Mouse (Mus musculus) heart, adult 11 months (tissue): ENCODE data around the gene Hist1h2bh.
A peak's percentile ranks its signal among the peaks of the same experiment; 100 is the strongest.
"Not testable (repeated sequence)": the region's sequence is repeated elsewhere in the genome, so short reads cannot be mapped to it uniquely, and the experiment has no call there.

Experiments used
- DNase-seq: peaks from one replicate; pipeline ENCODE4 v3.0.0; 2022

Gene Hist1h2bh

GRCm38 (mm10) chr13:23542999-23543607 is at the start of gene Hist1h2bh:
Gene Hist1h2bh (minus strand): TSS chr13:23543392.
- DNase-seq, result peak; percentile 99

DNA sequence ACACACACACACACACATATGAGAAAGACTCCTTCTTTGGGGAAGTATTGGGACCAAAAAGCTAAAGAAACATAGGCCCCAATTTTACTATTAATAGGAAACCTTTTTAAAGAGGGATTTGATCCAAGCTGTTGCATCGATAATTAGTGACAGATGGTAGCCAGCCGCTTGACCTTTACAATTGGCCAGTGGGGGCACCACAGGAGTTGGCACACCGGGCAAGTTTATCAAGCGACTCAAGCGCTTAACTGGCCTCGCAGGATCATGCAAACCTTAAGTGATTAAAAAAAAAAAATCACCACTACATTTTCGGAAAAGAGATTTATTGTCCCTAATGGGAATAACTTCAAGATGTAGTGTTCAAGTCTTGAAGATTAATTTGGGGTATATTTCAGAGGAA is 49.4 kb upstream of the Hist1h2bh start:
- peak; percentile 65 for DNase-seq

GRCm38 (mm10) chr13:23591886-23592285 is 48.7 kb upstream of the Hist1h2bh start:
- DNase-seq, result not testable (repeated sequence)

GRCm38 (mm10) chr13:23591206-23591605 is 48.0 kb upstream of the Hist1h2bh start:
- DNase-seq, result peak; percentile 63

GRCm38 (mm10) chr13:23586940-23587225 is 43.7 kb upstream of the Hist1h2bh start:
- DNase-seq, result no peak

GRCm38 (mm10) chr13:23586099-23586939 is 43.1 kb upstream of the Hist1h2bh start:
- no peak for DNase-seq

DNA sequence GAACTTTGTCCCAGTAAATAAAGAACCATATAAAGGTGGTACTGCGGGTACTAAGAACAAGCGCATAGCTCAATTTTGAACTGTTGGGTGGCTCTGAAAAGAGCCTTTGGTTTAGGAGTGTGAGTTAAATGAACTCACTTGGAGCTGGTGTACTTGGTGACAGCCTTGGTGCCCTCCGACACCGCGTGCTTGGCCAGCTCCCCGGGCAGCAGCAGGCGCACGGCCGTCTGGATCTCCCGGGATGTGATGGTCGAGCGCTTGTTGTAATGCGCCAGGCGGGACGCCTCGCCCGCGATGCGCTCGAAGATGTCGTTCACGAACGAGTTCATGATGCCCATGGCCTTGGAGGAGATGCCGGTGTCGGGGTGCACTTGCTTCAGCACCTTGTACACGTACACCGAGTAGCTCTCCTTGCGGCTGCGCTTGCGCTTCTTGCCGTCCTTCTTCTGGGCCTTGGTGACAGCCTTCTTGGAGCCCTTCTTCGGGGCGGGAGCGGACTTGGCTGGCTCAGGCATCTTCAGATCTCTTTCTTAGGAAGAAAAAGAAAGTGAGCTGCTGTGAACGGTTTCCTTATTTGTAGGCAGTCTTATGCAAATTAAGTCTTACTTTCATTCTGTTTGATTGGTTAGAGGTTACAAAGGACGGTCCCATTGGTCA is 42.4 kb upstream of the Hist1h2bh start:
- DNase-seq, result peak; percentile 98

DNA sequence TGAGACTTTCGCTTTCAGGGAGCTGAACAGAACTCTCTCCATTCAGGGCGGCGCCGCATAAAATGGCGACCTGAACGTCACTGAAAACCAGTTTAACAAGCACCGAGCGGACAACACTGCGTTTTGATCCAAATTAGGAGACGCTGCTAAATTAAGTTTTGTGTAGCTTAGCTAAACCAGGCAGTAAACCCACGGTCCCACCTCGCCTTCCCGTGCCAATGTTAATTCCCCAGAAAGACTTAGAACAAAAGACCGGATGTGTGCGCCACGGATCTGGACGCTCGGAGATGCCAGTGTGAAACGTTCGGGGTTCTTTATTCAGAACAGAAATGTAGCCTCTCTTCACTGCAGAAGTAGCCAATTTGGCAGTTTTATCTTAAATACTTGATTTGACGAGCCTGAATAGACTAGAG is 41.8 kb upstream of the Hist1h2bh start:
- DNase-seq, result peak; percentile 98

DNA sequence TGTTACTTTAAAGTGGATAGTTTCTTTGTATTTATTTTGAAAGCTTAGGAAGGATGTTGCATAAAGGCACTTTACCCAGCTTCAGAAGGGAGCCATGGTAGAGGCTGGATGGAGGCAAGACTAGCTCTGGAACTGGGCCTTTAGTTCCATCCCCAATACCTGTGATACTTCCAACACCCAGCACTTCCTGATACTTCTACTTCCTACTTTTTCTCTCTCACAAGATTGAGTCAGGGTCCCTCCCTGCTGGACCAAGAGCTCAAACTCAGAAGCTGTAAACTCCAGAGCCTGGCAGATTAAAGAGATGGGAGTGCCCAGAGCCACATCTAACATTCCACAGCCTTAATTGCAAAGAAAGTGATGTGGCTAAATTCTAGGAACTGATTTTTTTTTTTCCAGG is 41.1 kb upstream of the Hist1h2bh start:
- DNase-seq, result no peak

DNA sequence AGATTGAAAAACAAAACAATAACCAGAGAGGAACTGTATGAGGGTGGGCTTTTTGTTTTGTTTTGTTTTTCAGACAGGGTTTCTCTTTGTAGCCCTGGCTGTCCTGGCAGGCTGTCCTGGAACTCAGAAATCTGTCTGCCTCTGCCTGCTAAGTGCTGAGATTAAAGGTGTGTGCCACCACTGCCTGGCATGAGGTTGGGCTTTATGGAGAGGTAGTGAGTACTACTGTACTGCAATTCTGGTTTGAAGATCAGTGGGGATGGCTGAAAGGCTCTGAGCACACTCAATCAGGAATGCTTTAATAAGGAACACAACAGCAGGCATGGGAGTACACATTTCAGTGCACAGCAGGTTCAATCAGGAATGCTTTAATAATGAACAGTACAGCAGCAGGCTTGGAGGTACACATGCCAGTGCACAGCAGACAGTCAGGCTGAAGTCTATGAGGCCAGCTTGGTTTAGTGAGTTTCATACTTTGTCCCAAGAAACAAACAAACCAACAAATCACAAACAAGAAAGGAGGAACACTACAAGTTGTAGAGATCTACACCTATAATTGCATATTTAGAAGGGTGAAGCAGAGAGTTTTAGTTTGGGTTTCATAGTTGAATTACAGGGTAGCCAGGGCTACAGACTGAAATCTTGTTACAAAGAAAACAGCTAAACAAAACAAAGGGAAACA is 40.3 kb upstream of the Hist1h2bh start:
- peak; percentile 80 for DNase-seq

DNA sequence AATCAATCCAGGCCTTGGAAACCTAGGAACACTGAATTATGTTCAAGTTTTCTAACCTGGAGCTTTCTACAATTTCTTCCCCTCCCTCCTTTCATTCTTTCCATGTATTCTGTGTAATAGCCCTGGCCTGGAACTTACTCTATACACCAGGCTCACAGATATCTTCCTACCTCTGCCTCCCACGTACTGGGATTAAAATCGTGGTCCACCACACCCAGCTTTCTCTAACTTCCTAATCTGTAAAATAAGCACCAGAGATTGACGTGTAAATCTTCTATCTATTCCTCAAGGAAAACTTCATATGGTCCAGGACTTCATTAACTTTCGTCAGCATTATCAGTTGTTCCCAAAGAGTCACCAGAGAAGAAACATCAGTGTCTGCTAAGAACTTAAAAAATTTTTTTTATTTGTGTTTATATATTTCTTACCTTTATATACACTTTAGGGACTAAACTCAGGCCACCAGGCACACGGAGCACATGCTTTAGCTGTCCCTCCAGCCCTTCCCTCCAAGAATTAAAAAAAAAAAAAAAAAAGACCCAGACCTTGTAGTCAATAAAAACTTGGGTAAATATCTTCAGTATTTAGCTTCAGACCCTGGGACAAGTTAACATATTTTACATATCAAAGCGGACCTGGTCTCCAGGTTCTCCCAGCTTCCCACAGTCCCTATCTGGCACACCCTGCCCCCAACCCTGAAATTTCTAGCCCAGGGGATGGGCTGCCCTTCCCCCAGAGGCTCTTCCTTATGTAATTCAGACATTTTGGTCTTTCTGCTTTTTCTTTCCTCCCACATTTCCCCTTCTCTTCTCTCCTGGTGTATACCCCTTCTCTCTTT is 39.2 kb upstream of the Hist1h2bh start:
- peak; percentile 76 for DNase-seq

- peak; percentile 100 for DNase-seq
Observed at GRCm38 (mm10) chr13:23581408-23582218, 38.4 kb upstream of the Hist1h2bh start, which contains the start of gene Hist1h4d. Gene Hist1h4d (plus strand): TSS chr13:23581598.

- no peak for DNase-seq
Observed at GRCm38 (mm10) chr13:23577835-23578234, 34.6 kb upstream of the Hist1h2bh start.

- DNase-seq, result peak; percentile 62
Observed at GRCm38 (mm10) chr13:23576906-23577639, 33.9 kb upstream of the Hist1h2bh start.

GRCm38 (mm10) chr13:23576351-23576881 is 33.2 kb upstream of the Hist1h2bh start:
- peak; percentile 60 for DNase-seq

GRCm38 (mm10) chr13:23575864-23576313 is 32.7 kb upstream of the Hist1h2bh start:
- peak; percentile 90 for DNase-seq

- peak; percentile 97 for DNase-seq
Observed at GRCm38 (mm10) chr13:23575271-23575851, 32.2 kb upstream of the Hist1h2bh start, which contains the start of gene Hist1h3d. Gene Hist1h3d (plus strand): TSS chr13:23575763.

DNA sequence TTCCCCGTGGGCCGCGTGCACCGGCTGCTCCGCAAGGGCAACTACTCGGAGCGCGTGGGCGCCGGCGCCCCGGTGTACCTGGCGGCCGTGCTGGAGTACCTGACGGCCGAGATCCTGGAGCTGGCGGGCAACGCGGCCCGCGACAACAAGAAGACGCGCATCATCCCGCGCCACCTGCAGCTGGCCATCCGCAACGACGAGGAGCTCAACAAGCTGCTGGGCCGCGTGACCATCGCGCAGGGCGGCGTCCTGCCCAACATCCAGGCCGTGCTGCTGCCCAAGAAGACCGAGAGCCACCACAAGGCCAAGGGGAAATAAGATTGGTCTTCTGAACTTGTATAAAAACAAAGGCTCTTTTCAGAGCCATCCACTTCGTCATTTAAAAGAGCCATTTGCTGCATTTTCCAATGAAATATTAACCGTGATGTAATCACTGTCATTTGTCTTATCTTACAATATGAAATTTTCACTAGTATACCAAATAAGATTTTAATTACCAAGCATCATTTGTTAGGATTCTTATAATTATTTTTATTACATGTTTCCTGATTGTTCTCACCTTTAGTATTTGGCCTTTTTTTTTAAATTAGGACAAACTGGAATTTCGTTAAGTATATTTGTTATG is 31.5 kb upstream of the Hist1h2bh start:
- DNase-seq, result peak; percentile 50

DNA sequence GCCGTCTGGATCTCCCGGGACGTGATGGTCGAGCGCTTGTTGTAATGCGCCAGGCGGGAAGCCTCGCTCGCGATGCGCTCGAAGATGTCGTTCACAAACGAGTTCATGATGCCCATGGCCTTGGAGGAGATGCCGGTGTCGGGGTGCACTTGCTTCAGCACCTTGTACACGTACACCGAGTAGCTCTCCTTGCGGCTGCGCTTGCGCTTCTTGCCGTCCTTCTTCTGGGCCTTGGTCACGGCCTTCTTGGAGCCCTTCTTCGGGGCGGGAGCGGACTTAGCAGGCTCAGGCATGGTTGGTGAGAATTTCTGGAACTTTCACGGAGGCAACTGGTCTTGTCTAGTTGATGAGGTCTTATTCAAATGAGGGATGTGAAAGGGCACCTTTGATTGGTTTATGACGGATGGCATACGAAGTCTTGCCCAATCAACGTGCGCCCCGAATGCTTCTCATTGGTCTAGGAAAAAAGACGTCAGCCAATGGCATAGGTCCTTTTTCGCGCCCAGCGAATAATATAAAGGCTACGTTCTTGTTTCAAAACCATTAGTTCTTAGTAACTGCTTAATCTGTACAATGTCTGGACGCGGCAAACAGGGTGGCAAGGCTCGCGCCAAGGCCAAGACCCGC is 30.8 kb upstream of the Hist1h2bh start, which contains the start of the genes Hist1h2bf and Hist1h2ad:
TSS of gene Hist1h2bf (minus strand) at position 299 of the 627 bp plus-strand sequence.
TSS of gene Hist1h2ad (plus strand) at position 484 of the 627 bp plus-strand sequence.
- DNase-seq, result peak; percentile 99
